Mouse (Mus musculus) CH12.LX (cell line): ENCODE measurements at regions not wholly inside any gene's neighbourhood (a gene's known extent, or its start where the extent isn't known, plus 50 kb on each side); places are given as distances from the start of the nearest gene placed in this dataset.

Source experiments
- DNase-seq: peaks from one replicate; pipeline ENCODE4 v3.0.0-alpha.2; 2013; ENCODE audit errors: extremely low read depth
- H3K27ac ChIP-seq: 2 replicates; pipeline ENCODE4 v1.5.1; 2012; ENCODE audit warnings: low read depth, mild to moderate bottlenecking, control low read depth, moderate library complexity; ENCODE audit not compliant: insufficient read depth
- H3K27me3 ChIP-seq: replicated peaks from 2 replicates; pipeline ENCODE3; 2012; ENCODE audit warnings: inconsistent platforms
- H3K36me3 ChIP-seq, 2 experiments: replicated peaks in 1 of 2; 2 replicates each; pipeline versions ENCODE3 to v1.6.1; 2012; ENCODE audit warnings: inconsistent platforms in 1 of 2, low read length in 1 of 2, mild to moderate bottlenecking in 1 of 2, mixed read lengths in 1 of 2, moderate library complexity in 1 of 2; ENCODE audit not compliant: control insufficient read depth in 1 of 2, insufficient read depth in 1 of 2
- H3K4me1 ChIP-seq, 2 experiments: 2 replicates each; pipeline ENCODE4 v1.6.1; 2012; ENCODE audit warnings: inconsistent platforms in 1 of 2, moderate library complexity in 1 of 2; ENCODE audit not compliant: insufficient read depth in 2 of 2, control insufficient read depth in 1 of 2
- H3K4me2 ChIP-seq: 2 replicates; pipeline ENCODE4 v1.6.1; 2012; ENCODE audit warnings: low read depth, mild to moderate bottlenecking, control low read depth; ENCODE audit not compliant: poor library complexity, insufficient read depth, severe bottlenecking
- H3K4me3 ChIP-seq, 3 experiments: fragments of 150-350 bp in 1 of 3; sonication (generic) in 1 of 3; replicated peaks in 1 of 3; 2 replicates each; pipeline versions ENCODE3 to v1.5.1; 2011 to 2012; ENCODE audit warnings: low read depth in 2 of 3, low read length in 2 of 3, mild to moderate bottlenecking in 2 of 3, moderate library complexity in 2 of 3, control low read depth in 1 of 3, improper control_type of control experiment in 1 of 3, inconsistent platforms in 1 of 3, mixed read lengths in 1 of 3; ENCODE audit not compliant: poor library complexity in 1 of 3
- H3K79me2 ChIP-seq: replicated peaks from 2 replicates; pipeline ENCODE4 v1.6.1; 2012; ENCODE audit warnings: mild to moderate bottlenecking, moderate library complexity; ENCODE audit not compliant: control insufficient read depth, poor library complexity, insufficient read depth, severe bottlenecking; ENCODE audit errors: extremely low read depth
- H3K9ac ChIP-seq: 2 replicates; pipeline ENCODE4 v1.6.1; 2012; ENCODE audit warnings: low read depth, mild to moderate bottlenecking, control low read depth, moderate library complexity; ENCODE audit not compliant: insufficient read depth
- H3K9me3 ChIP-seq: replicated peaks from 2 replicates; pipeline ENCODE3; 2012; ENCODE audit warnings: low read length, inconsistent platforms, mixed read lengths
- BHLHE40 ChIP-seq: IDR thresholded peaks from 2 replicates; pipeline ENCODE4 v1.6.1; 2011; ENCODE audit warnings: mild to moderate bottlenecking, low read depth, low read length, improper control_type of control experiment
- CHD2 ChIP-seq: IDR thresholded peaks from 2 replicates; pipeline ENCODE4 v1.6.1; 2011; ENCODE audit warnings: low read length, improper control_type of control experiment
- E2F4 ChIP-seq: IDR thresholded peaks from 2 replicates; pipeline ENCODE4 v1.6.1; 2011; ENCODE audit warnings: low read depth, low read length, improper control_type of control experiment; ENCODE audit not compliant: insufficient replicate concordance
- ELF1 ChIP-seq: IDR thresholded peaks from 2 replicates; pipeline ENCODE4 v1.6.1; 2014; ENCODE audit warnings: low read depth, mild to moderate bottlenecking, inconsistent platforms, low read length, improper control_type of control experiment
- EP300 ChIP-seq: IDR thresholded peaks from 2 replicates; pipeline ENCODE4 v1.6.1; 2011; ENCODE audit warnings: low read length, improper control_type of control experiment
- ETS1 ChIP-seq: conservative IDR thresholded peaks from 2 replicates; pipeline ENCODE4 v1.6.1; 2012; ENCODE audit warnings: low read depth, mild to moderate bottlenecking, inconsistent platforms, low read length, improper control_type of control experiment, moderate library complexity
- GABPA ChIP-seq: IDR thresholded peaks from 2 replicates; pipeline ENCODE4 v1.6.1; 2012; ENCODE audit warnings: low read depth, low read length, improper control_type of control experiment, inconsistent platforms; ENCODE audit not compliant: insufficient replicate concordance
- IRF4 ChIP-seq: IDR thresholded peaks from 2 replicates; pipeline ENCODE4 v1.6.1; 2014; ENCODE audit warnings: low read depth, mild to moderate bottlenecking, inconsistent platforms, low read length, improper control_type of control experiment
- KAT2A ChIP-seq: IDR thresholded peaks from 2 replicates; pipeline ENCODE4 v1.6.1; 2012; ENCODE audit warnings: low read length, improper control_type of control experiment, inconsistent platforms; ENCODE audit not compliant: insufficient replicate concordance
- MAFK ChIP-seq: IDR thresholded peaks from 2 replicates; pipeline ENCODE4 v1.6.1; 2011; ENCODE audit warnings: low read length, improper control_type of control experiment; ENCODE audit not compliant: insufficient replicate concordance
- MAZ ChIP-seq: IDR thresholded peaks from 2 replicates; pipeline ENCODE4 v1.6.1; 2012; ENCODE audit warnings: low read depth, mild to moderate bottlenecking, inconsistent platforms, low read length, improper control_type of control experiment, moderate library complexity
- MXI1 ChIP-seq: IDR thresholded peaks from 2 replicates; pipeline ENCODE4 v1.6.1; 2011; ENCODE audit warnings: mild to moderate bottlenecking, low read depth, low read length, improper control_type of control experiment
- MYC ChIP-seq: IDR thresholded peaks from 2 replicates; pipeline ENCODE4 v1.6.1; 2011; ENCODE audit warnings: low read depth, mild to moderate bottlenecking, improper control_type of control experiment, low read length
- PAX5 ChIP-seq: IDR thresholded peaks from 2 replicates; pipeline ENCODE4 v1.6.1; 2012; ENCODE audit warnings: low read length, inconsistent platforms, mixed read lengths
- POLR2A ChIP-seq: IDR thresholded peaks from 2 replicates; pipeline ENCODE4 v1.6.1; 2011; ENCODE audit warnings: low read depth, mild to moderate bottlenecking, improper control_type of control experiment, low read length
- POLR2AphosphoS2 ChIP-seq: IDR thresholded peaks from 2 replicates; pipeline ENCODE4 v1.6.1; 2011; ENCODE audit warnings: low read depth, low read length, improper control_type of control experiment
- SMC3 ChIP-seq: IDR thresholded peaks from 2 replicates; pipeline ENCODE4 v1.6.1; 2011; ENCODE audit warnings: low read depth, low read length, improper control_type of control experiment
- TCF12 ChIP-seq: IDR thresholded peaks from 2 replicates; pipeline ENCODE4 v1.6.1; 2014; ENCODE audit warnings: low read depth, mild to moderate bottlenecking, inconsistent platforms, low read length, improper control_type of control experiment
- USF1 ChIP-seq: IDR thresholded peaks from 2 replicates; pipeline ENCODE4 v1.6.1; 2014; ENCODE audit warnings: low read depth, mild to moderate bottlenecking, inconsistent platforms, low read length, improper control_type of control experiment
- USF2 ChIP-seq: conservative IDR thresholded peaks from 2 replicates; pipeline ENCODE4 v1.6.1; 2011; ENCODE audit warnings: low read depth, low read length, improper control_type of control experiment
- ZC3H11A ChIP-seq: IDR thresholded peaks from 2 replicates; pipeline ENCODE4 v1.6.1; 2012; ENCODE audit warnings: low read depth, mild to moderate bottlenecking, inconsistent platforms, low read length, improper control_type of control experiment
- ZKSCAN1 ChIP-seq: IDR thresholded peaks from 2 replicates; pipeline ENCODE4 v1.6.1; 2012; ENCODE audit warnings: low read depth, inconsistent platforms, low read length, improper control_type of control experiment, borderline replicate concordance
- ZMIZ1 ChIP-seq: IDR thresholded peaks from 2 replicates; pipeline ENCODE4 v1.6.1; 2012; ENCODE audit warnings: low read depth, mild to moderate bottlenecking, inconsistent platforms, low read length, improper control_type of control experiment
- ZNF384 ChIP-seq: IDR thresholded peaks from 2 replicates; pipeline ENCODE4 v1.6.1; 2012; ENCODE audit warnings: low read depth, low read length, improper control_type of control experiment, inconsistent platforms
- dilution Hi-C: fragments of 300-500 bp; cut with MboI; formaldehyde crosslinking; loops from 2 replicates; pipeline ENCODE4 v1.14.3; 2020; ENCODE audit warnings: low sequenced_read_pairs; ENCODE audit not compliant: extremely low pct_unique_long_range_greater_than_20kb, extremely low pct_ligation_motif_present
- in situ Hi-C: fragments of 300-500 bp; cut with MboI; formaldehyde crosslinking; loops from 3 replicates; pipeline ENCODE4 v1.14.3; 2019; ENCODE audit warnings: low sequenced_read_pairs, low pct_ligation_motif_present, low pct_unique_long_range_greater_than_20kb, mixed read lengths

- no peak for DNase-seq
- Histone ChIP-seq H3K36me3 (no peaks in the 10 kb centered on the region), H3K27ac (no peak overlapping the region), H3K4me3 (no peak overlapping the region), H3K4me1 (peaks cover 0 to under 1% of the 10 kb centered on the region in 2 experiments; a peak in 1 of 4 replicates), H3K9me3 (no peaks in the 10 kb centered on the region), H3K27me3 (peaks cover 66% of the 10 kb centered on the region)
- dilution Hi-C loops = no loop called here
- TF ChIP-seq POLR2A (no peak), MAFK (no peak), CHD2 (no peak), ZC3H11A (no peak), ZNF384 (no peak), USF2 (no peak), ZMIZ1 (no peak), E2F4 (no peak), BHLHE40 (no peak), GABPA (no peak), ETS1 (no peak), KAT2A (no peak), SMC3 (no peak), POLR2AphosphoS2 (no peak), MYC (no peak), MXI1 (no peak), ELF1 (no peak), MAZ (no peak), ZKSCAN1 (no peak)
- TF ChIP-seq, all 38 proteins: peak for 0
- in situ Hi-C loops = no loop called here
- Histone ChIP-seq H3K4me2 (no peak overlapping the region), H3K9ac (no peak overlapping the region), H3K79me2 (no peaks in the 10 kb centered on the region)
Measured at GRCm38 (mm10) chr13:53548396-53548795, 75.5 kb upstream of the Msx2 start.

GRCm38 (mm10) chr13:53543291-53543690 is 70.4 kb upstream of the Msx2 start:
- H3K4me2 ChIP-seq = no peak overlapping the region
- H3K27ac ChIP-seq = no peak overlapping the region
- no peaks in the 10 kb centered on the region for H3K36me3 ChIP-seq
- in situ Hi-C loops (no loop called here), dilution Hi-C loops (no loop called here)
- TF ChIP-seq MAFK = no peak
- TF ChIP-seq CHD2 = no peak
- no peak for TF ChIP-seq GABPA
- TF ChIP-seq ZMIZ1 = no peak
- no peak for TF ChIP-seq USF1
- TF ChIP-seq IRF4 = no peak
- no peak for TF ChIP-seq PAX5
- no peak for TF ChIP-seq MAZ
- TF ChIP-seq KAT2A = no peak
- no peak for TF ChIP-seq EP300
- no peak for TF ChIP-seq BHLHE40
- TF ChIP-seq TCF12 = no peak
- H3K4me3 ChIP-seq = no peak overlapping the region
- no peaks in the 10 kb centered on the region for H3K4me1 ChIP-seq
- no peaks in the 10 kb centered on the region for H3K79me2 ChIP-seq
- peaks cover 84% of the 10 kb centered on the region for H3K27me3 ChIP-seq
- H3K9me3 ChIP-seq = no peaks in the 10 kb centered on the region
- no peak overlapping the region for H3K9ac ChIP-seq
- DNase-seq = no peak
